Mouse (Mus musculus) megakaryocyte-erythroid progenitor cell, adult 5-6 weeks (primary cell): ENCODE results near the gene Sbf1. TPM values are rescaled to one million over a fixed set of nuclear protein-coding genes. Genes with fewer than 3 reads are reported as not detected.

Experiments used
- ATAC-seq: replicated peaks from 2 replicates; pipeline ENCODE4 v1.8.0; 2016; ENCODE audit warnings: mild to moderate bottlenecking, inconsistent platforms; ENCODE audit not compliant: severe bottlenecking, poor library complexity, low FRiP score, low TSS enrichment
- total RNA-seq, 2 experiments: library from RNA; stranded (forward) in 1 of 2; stranded (reverse) in 1 of 2; fragments of 200-1000, 215-1000 nt in 1 of 2; fragments of >200 nt in 1 of 2; fragmentation: Nextera tagmentation in 1 of 2; gene quantifications; 2 replicates each; pipeline ENCODE4 v1.2.3; 2014 to 2017

Gene Sbf1
- total RNA-seq, 2 experiments from 2014 or later = 83.9 to 161 TPM

DNA sequence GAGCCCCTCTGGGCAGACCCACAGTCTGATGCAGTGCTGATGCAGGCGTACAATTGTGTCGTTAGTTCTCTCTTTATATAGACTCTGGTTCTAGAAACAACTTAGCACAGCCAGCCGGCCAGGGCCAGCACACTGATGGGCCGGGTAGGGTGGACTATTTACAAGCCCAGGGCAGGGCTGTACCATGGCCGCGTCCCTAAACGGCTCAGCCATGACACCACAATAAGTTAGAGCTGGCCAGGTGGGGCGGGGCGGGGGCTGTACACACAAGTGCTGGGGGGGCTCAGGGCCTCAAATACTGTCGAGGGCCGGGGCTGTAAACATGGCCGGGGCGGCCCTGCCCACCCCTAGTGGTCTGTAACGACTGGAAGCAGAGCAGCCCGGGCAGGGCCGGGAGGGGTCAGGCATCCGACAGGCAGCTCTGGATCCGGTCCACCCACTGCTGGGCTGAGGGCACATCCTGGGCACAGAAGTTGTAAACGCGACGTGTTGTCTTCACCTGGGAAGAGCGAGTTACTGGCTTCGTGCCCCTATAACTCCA lies 26.8 kb downstream of the Sbf1 start:
- no peak for ATAC-seq

DNA sequence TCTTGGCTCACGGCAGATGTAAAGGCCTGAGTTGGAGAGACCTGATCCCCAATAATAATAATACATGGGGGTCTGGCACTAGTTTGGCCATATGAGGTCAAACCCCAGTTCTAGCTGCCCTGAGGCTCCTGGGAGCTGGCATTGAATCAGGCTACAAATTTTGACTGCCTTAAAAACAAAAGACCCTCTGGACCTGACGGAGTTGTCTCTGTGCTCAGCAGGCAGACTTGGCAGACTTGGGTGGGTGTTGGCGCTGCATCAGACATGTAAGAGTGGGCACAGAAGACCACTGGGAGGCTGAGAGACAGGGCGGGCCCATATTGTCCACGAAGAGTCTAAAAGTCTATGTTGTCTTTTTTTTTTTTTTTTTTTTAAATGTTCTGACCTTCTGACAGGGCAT lies 28.5 kb downstream of the Sbf1 start:
- no peak for ATAC-seq

DNA sequence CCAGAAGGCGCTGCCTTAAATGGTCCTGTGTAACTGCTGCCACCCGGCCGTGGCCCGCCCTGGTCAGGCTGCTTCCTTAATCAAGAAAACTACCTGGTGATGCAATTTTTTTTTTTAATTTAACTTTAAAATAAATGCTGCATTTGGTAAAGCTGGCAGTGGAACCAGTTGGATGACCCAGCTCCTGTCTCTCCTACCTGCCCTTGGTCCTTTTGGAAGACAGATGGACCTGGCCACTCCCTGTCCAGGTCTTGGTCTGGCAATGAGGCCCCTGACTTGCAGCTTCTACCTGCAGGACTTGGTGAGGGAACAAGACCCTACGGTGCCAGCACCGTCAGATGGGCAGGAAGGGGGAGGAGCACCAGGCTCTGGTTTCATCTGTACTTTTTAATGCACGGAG lies 29.0 kb downstream of the Sbf1 start:
- ATAC-seq = no peak

DNA sequence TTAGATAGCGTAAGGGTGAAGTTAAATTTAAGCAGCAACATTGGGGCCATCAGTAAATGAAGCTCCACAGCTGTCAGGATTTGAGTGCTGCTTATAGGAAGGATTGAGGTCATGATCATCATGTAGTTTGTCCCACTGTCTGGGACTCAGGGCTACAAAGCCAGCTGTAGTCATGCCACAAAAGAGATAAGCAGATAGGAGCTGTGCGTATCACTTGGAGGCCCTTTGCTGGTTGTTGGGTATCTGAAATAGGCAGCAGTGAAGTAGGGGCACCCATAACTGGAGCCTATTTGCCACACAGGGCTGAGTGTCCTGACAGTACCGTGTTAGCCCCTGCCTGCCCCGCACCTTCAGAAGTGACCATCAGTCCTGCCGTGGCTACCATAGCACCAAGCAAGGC lies 29.6 kb downstream of the Sbf1 start:
- peak; percentile 77 for ATAC-seq

DNA sequence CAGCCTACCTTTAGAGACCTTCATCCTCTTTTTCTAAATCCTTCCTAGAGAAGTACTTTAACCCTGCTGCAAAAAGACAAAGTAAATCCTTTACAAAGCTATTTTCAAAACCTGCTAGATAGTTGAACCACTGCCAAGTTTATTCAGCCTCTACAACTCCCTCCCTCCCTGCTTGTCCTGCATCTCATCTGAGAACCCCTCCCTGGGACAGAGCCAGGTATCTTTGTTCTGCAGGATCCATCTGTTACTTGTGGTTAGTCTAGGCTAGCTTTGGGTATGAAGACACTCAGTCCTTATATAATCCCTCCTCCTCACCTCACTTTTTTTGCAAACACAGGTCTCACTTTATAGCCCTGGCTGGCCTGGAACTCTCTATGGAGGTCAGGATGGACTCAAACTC lies 30.1 kb downstream of the Sbf1 start:
- ATAC-seq = peak; percentile 83

DNA sequence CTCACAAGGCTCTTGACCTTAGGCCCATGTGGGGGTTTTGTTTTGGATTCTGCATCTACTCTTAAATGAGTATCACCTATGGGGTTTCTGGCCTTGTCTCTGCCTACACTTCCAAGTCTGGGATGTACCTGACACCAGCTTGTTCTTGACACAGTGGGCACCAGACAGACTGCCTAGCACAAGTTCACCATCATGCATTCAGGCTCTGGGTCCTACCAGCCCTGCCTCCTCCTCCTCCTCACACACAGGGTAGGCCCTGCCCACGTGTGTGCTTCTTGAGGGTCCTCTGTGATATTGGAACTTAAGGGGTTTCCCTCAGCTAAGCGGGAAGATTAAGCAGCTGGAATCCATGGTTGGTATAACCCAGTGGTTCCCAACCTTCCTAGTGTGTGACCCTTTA lies 31.0 kb downstream of the Sbf1 start:
- ATAC-seq = no peak

DNA sequence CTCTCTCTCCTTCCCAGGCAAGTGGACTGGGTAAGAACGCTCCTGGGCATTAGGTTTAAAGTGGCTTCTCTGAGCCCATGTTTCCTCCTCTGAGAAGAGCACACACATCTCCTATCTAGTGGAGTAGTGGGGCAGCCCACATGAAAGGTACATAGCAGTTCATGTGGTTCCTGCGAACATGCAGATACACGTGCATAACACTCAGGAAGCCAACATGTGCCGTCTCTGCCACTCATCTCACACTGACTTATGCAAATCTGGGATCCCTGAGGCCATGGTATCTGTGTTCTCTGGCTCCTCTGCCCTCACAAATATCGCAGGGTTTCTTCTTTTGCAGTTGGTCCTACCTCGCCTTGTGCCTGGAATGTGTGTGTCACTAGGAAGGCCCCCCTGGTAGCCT lies 32.6 kb downstream of the Sbf1 start:
- no peak for ATAC-seq

DNA sequence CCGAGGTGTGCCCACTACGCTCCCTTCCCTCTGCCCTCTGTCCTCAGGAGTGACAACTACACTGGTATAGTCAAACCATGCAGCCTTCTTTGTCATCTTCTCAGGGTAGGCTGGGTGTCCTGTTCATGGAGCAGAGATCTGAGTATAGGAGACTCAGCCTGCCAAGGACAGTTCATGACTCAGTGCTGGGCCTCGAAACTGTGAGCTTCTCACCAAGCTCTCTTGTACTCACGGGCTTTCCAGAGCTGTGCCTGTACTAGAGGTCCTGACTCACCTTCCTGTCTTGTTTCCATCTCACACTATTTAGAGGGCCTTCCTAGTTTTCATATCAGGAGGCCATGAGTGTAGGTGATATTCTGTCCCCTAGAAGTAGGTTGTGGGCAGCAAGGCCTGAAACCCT lies 37.7 kb downstream of the Sbf1 start:
- no peak for ATAC-seq

DNA sequence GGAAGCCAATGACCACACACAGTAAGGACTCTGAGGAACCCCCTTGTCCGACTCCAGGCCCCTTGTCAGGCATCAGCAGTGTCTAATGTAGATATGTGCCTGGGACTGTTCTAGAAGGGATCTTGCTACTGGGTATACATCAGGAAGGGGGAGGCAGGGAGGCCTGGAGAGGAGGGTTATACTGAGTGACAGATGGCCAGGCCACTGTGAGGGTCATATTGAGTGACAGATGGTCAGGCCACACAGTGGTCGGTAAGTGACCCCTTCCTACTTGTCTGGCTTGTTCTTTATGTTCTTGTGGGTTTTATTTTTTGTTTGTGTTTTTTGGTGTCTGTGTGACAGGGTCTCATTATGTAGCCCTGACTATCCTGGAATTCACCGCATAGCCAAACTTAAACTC lies 39.6 kb downstream of the Sbf1 start:
- no peak for ATAC-seq

DNA sequence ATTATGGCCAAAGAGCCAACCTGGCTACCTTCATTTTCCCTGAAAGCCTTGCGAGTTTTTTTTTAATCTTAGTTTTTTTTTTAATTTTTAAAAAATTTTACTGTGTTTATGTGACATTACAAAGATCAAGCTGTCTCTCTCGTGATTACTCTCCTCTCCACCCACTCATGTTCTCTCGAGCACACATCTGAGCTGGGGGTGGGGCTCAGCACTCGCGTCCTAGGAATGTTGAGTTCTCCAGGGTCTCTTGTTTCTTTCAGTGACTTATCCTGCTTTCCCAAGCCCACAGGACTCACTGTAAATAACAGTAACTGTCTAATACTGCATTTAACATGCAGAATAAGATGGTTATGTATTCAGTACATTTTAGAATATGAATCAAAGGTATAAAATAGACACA lies 50.6 kb downstream of the Sbf1 start:
- ATAC-seq = no peak

DNA sequence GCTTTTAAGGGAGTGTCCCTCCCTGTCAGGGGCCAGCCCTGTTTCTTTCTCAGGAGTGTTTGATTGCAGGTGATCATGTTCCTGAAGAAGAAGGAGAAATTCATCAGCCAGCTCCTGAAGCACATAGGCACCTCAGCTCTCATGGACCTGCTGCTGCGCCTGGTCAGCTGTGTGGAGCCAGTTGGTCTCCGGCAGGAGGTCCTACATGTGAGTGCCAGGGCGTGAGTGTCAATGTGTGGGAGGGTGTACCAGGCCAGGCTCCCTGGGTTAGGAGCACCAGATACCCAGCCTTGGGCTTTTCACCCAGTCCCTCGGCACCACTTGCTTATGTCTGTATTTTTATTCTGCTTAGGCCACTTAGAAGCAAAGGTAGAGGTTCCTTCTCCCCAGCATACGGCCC lies 56.1 kb downstream of the Sbf1 start:
- ATAC-seq = no peak

DNA sequence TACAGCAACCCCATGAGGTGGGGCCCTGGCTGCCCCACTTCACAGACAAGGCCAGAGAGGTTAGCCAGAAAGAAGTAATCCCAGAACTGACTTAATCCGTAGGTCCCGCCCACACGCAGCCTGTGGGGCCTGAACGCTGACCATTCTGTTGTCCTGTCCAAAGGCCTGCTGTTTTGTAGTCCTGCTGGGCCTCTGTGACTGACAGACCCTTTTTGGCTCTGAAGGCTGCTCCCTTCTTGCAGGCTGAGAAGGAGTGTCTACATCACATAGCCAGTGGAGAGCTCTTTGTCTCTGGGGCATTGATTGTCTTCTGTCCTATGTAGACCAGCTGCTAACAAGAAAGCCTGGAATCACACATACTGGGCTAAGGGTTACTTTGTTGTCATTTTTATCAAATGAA lies 59.8 kb downstream of the Sbf1 start:
- no peak for ATAC-seq

DNA sequence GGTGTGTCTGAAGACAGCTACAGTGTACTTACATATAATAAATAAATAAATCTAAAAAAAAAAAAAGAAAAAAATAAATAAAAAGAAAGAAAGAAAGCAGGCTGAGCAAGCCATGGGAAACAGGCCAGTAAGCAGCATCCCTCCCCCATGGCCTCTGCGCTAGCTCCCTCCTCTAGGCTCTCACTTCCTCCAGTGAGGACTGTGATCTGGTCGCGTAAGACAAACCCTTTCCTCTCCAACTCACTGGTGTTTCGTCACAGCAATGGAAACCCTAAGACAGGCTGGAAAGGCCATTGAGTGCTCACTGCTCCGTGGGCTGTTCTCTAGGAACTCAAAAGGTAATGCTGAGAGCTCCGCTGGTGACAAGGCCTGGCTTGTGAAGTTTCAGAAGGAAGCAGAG lies 66.0 kb downstream of the Sbf1 start:
- ATAC-seq = no peak

DNA sequence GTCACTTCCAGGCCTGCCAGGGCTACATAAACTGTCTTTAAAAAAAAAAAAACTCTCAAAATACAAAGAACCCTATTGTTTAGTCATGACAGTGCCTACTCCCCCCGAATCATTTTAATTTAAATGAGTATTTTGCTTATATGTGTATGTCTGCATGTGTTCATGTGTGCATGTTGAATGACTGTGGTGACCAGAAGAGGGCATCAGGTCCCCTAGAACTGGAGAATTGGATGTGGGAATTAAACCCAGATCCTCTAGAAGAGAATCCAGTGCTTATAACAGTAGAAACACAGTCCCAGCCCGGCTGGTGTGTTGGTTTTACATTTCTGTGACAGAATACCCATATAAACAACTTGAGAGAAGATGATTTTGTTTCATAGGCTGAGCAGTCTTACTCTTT lies 74.1 kb downstream of the Sbf1 start:
- ATAC-seq = no peak

DNA sequence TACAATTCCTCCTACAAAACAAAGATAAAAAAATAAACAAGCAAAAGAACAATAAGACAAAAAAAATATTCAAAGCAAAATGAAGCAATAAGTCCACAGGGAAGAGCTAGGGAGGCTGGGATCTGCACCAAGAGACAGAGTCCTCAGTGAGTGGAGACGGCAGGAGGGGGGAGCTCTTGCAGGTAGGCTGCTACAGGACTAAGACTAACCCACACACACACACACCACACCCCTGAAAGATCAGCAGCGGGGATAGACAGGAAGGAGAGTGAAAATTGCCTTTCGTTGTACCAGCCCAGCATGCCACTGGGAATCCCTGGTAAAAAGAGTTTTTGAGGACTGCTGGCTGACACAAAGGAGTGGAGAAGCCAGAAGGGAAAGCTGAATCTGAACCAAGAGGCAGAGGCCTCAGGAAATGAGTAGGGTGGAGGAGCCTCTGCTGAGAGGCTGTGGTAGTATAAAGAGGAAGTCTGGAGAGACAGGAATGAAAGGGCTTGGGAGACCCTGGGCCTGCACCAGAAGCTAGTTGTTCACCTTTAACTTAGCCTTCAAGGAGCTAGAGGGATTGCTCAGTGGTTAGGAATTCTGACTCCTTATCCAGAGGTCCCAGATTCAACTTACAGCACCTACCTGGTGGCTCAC lies 75.2 kb downstream of the Sbf1 start:
- peak; percentile 72; the same call in 1 of the 2 replicates for ATAC-seq

Other genes starting within 250 kb of the Sbf1 start
- gene Trabd, start 240.2 kb downstream of the Sbf1 start, total RNA-seq (2014; fragmentation: Nextera tagmentation) = 15.8 and 26.3 TPM in 2 replicates
- 11.9 and 17.5 TPM in 2 replicates for gene Trabd, start 240.2 kb downstream of the Sbf1 start, total RNA-seq (2017)
- gene Selenoo, start 226.2 kb downstream of the Sbf1 start, total RNA-seq (2014; fragmentation: Nextera tagmentation) = 15.3 and 20.8 TPM in 2 replicates
- 16.6 and 18.5 TPM in 2 replicates for gene Selenoo, start 226.2 kb downstream of the Sbf1 start, total RNA-seq (2017)
- gene Tubgcp6, start 192.2 kb downstream of the Sbf1 start, total RNA-seq (2014; fragmentation: Nextera tagmentation) = 34.1 and 39.1 TPM in 2 replicates
- gene Tubgcp6, start 192.2 kb downstream of the Sbf1 start, total RNA-seq (2017) = 14.7 and 22.4 TPM in 2 replicates
- 25.6 and 32.8 TPM in 2 replicates for gene Hdac10, start 186.6 kb downstream of the Sbf1 start, total RNA-seq (2014; fragmentation: Nextera tagmentation)
- gene Hdac10, start 186.6 kb downstream of the Sbf1 start, total RNA-seq (2017) = 15.6 and 20.1 TPM in 2 replicates
- gene Mapk12, start 174.6 kb downstream of the Sbf1 start, total RNA-seq (2014; fragmentation: Nextera tagmentation) = not detected in 2 replicates
- gene Mapk12, start 174.6 kb downstream of the Sbf1 start, total RNA-seq (2017) = 2.1 TPM in 1 of 2 replicates, not detected in the other
- gene Mapk11, start 165.7 kb downstream of the Sbf1 start, total RNA-seq (2014; fragmentation: Nextera tagmentation) = 0.11 TPM in 1 of 2 replicates, not detected in the other
- gene Mapk11, start 165.7 kb downstream of the Sbf1 start, total RNA-seq (2017) = 0.27 and 3.5 TPM in 2 replicates
- gene Plxnb2, start 134.5 kb downstream of the Sbf1 start, total RNA-seq (2014; fragmentation: Nextera tagmentation) = 2.3 and 3.6 TPM in 2 replicates
- gene Plxnb2, start 134.5 kb downstream of the Sbf1 start, total RNA-seq (2017) = 0.34 and 1.7 TPM in 2 replicates
- 9.8 and 14.1 TPM in 2 replicates for gene Dennd6b, start 118.8 kb downstream of the Sbf1 start, total RNA-seq (2014; fragmentation: Nextera tagmentation)
- 1.3 and 4.6 TPM in 2 replicates for gene Dennd6b, start 118.8 kb downstream of the Sbf1 start, total RNA-seq (2017)
- gene Ppp6r2, start 103.8 kb downstream of the Sbf1 start, total RNA-seq (2014; fragmentation: Nextera tagmentation) = 56.3 and 72.3 TPM in 2 replicates
- 29.4 and 145 TPM in 2 replicates for gene Ppp6r2, start 103.8 kb downstream of the Sbf1 start, total RNA-seq (2017)
- gene Adm2, start 7.4 kb upstream of the Sbf1 start, total RNA-seq (2014; fragmentation: Nextera tagmentation) = not detected in 2 replicates
- gene Adm2, start 7.4 kb upstream of the Sbf1 start, total RNA-seq (2017) = not detected in 2 replicates
- not detected in 2 replicates for gene Miox, start 19.1 kb upstream of the Sbf1 start, total RNA-seq (2014; fragmentation: Nextera tagmentation)
- not detected in 2 replicates for gene Miox, start 19.1 kb upstream of the Sbf1 start, total RNA-seq (2017)
- 30.5 and 38.1 TPM in 2 replicates for gene Lmf2, start 40.3 kb upstream of the Sbf1 start, total RNA-seq (2014; fragmentation: Nextera tagmentation)
- 6.5 and 8.2 TPM in 2 replicates for gene Lmf2, start 40.3 kb upstream of the Sbf1 start, total RNA-seq (2017)
- 144 and 155 TPM in 2 replicates for gene Ncaph2, start 40.4 kb upstream of the Sbf1 start, total RNA-seq (2014; fragmentation: Nextera tagmentation)
- gene Ncaph2, start 40.4 kb upstream of the Sbf1 start, total RNA-seq (2017) = 88.3 and 91.2 TPM in 2 replicates
- gene Sco2, start 58.5 kb upstream of the Sbf1 start, total RNA-seq (2014; fragmentation: Nextera tagmentation) = 26.1 and 28.3 TPM in 2 replicates
- 12.2 and 17.0 TPM in 2 replicates for gene Sco2, start 58.5 kb upstream of the Sbf1 start, total RNA-seq (2017)
- not detected in 2 replicates for gene Tymp, start 61.7 kb upstream of the Sbf1 start, total RNA-seq (2014; fragmentation: Nextera tagmentation)
- gene Tymp, start 61.7 kb upstream of the Sbf1 start, total RNA-seq (2017) = 0.65 TPM in 1 of 2 replicates, not detected in the other
- gene Odf3b, start 64.0 kb upstream of the Sbf1 start, total RNA-seq (2014; fragmentation: Nextera tagmentation) = 13.9 and 14.0 TPM in 2 replicates
- 4.7 TPM in 1 of 2 replicates, not detected in the other for gene Odf3b, start 64.0 kb upstream of the Sbf1 start, total RNA-seq (2017)
- gene Klhdc7b, start 69.6 kb upstream of the Sbf1 start, total RNA-seq (2014; fragmentation: Nextera tagmentation) = not detected in 2 replicates
- not detected in 2 replicates for gene Klhdc7b, start 69.6 kb upstream of the Sbf1 start, total RNA-seq (2017)
- gene Syce3, start 95.2 kb upstream of the Sbf1 start, total RNA-seq (2014; fragmentation: Nextera tagmentation) = not detected in 2 replicates
- not detected in 2 replicates for gene Syce3, start 95.2 kb upstream of the Sbf1 start, total RNA-seq (2017)
- 2.0 and 3.5 TPM in 2 replicates for gene Cpt1b, start 110.6 kb upstream of the Sbf1 start, total RNA-seq (2014; fragmentation: Nextera tagmentation)
- gene Cpt1b, start 110.6 kb upstream of the Sbf1 start, total RNA-seq (2017) = 2.0 and 14.6 TPM in 2 replicates
- gene C730034F03Rik, start 114.3 kb upstream of the Sbf1 start, total RNA-seq (2014; fragmentation: Nextera tagmentation) = 0.70 and 2.8 TPM in 2 replicates
- 2.0 and 3.1 TPM in 2 replicates for gene C730034F03Rik, start 114.3 kb upstream of the Sbf1 start, total RNA-seq (2017)
- not detected in 2 replicates for gene Gm44502, start 114.4 kb upstream of the Sbf1 start, total RNA-seq (2014; fragmentation: Nextera tagmentation)
- gene Gm44502, start 114.4 kb upstream of the Sbf1 start, total RNA-seq (2017) = 0.57 TPM in 1 of 2 replicates, not detected in the other
- 56.6 and 59.9 TPM in 2 replicates for gene Chkb, start 114.6 kb upstream of the Sbf1 start, total RNA-seq (2014; fragmentation: Nextera tagmentation)
- 14.5 and 14.9 TPM in 2 replicates for gene Chkb, start 114.6 kb upstream of the Sbf1 start, total RNA-seq (2017)
- gene Mapk8ip2, start 138.6 kb upstream of the Sbf1 start, total RNA-seq (2014; fragmentation: Nextera tagmentation) = not detected in 2 replicates
- not detected in 2 replicates for gene Mapk8ip2, start 138.6 kb upstream of the Sbf1 start, total RNA-seq (2017)
- 10.7 and 18.3 TPM in 2 replicates for gene Arsa, start 162.1 kb upstream of the Sbf1 start, total RNA-seq (2014; fragmentation: Nextera tagmentation)
- 7.1 and 17.4 TPM in 2 replicates for gene Arsa, start 162.1 kb upstream of the Sbf1 start, total RNA-seq (2017)
- gene Shank3, start 184.3 kb upstream of the Sbf1 start, total RNA-seq (2014; fragmentation: Nextera tagmentation) = 77.1 and 87.3 TPM in 2 replicates
- gene Shank3, start 184.3 kb upstream of the Sbf1 start, total RNA-seq (2017) = 11.8 and 48.9 TPM in 2 replicates